Mouse (Mus musculus) lung, adult 2 months (tissue): ENCODE data around the gene Gm42674.

Source experiments
- CTCF ChIP-seq: fragments of 200-500 bp; IDR thresholded peaks from 2 replicates; pipeline ENCODE4 v1.5.1; 2011; ENCODE audit warnings: mild to moderate bottlenecking, low read length, control low read depth; ENCODE audit not compliant: insufficient read depth
- POLR2A ChIP-seq: fragments of 200-500 bp; IDR thresholded peaks from 2 replicates; pipeline ENCODE4 v1.6.1; 2011; ENCODE audit warnings: low read depth, mild to moderate bottlenecking, control low read depth, low read length, borderline replicate concordance; ENCODE audit errors: extremely low read depth

DNA sequence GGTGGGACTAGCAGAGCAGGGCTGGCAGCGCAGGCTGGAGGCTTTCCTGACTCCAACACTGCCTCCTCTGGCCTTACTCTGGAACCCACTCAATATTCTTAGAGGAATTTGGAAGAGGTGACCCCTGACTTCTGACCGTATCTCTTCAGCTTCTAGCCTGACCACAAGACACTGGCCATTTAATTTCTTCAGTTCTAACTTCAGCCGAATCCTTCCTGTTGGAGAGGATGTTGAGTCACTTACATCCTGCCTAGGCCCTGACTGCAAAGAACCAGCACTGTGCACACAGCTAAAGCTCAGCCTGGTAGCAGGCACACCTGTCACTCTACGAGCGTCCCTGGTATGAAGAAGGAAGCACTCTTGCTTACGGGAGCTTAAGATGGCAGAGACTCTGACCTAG is 12.3 kb upstream of the Gm42674 start:
- TF ChIP-seq POLR2A (no peak), CTCF (no peak)
